Mouse (Mus musculus): ENCODE measurements at regions not wholly inside any gene's neighbourhood (a gene's known extent, or its start where the extent isn't known, plus 50 kb on each side); places are given as distances from the start of the nearest gene placed in this dataset.

DNA sequence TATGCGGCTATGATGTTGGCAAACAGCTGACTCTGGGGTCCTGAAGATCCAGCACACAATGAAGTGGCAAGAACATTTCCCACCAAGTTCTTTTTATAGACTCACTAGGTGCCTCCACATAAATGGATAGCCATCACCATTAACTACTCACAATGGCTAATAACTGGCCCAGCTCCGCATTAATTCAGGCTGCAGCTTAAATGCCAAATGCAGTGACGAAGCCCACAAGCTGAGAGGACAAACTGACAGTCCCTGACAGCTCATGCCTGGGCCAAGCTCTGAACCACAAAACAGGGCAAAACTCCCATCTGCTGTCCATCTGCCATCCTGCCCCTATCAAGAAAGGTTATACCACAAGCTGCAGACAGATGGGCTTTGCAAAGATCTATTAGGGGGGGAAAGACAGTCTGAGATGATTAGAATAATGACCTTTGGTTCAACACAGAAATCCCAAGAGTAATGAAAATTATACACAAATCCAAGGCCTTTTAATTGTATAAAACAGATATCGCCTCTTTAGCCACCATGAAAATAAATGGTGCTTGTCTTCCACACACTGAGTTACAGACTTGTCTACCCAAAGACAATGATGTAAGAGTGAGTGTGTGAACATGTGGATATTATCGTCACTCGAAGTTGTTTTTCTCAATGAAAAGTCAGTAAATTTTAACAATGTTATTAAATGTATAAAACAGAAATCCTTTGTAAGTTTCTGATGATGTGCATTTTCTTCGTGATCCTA lies 224.1 kb downstream of the Gm11361 start:
- no peak for DNase-seq (ENCODE audit: extremely low read depth, low read depth, low spot score)

DNA sequence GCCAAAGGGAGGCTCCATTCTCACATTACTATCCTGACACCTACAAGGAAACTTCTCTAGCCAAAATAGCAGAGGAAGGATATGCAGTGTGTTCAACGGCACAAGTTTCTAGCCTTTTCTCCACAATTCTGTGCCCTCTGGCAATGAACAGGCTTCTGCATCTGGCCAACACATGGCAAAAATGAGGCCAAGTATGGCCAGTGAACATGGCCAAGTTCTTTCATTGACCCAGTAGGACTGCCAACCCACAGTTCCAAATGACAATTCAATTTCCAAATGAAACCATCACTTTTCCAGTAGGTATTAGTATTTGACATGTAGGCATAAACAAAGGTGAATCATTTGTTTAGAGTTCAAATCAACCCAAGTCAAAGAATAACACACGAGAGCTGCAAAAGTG lies 208.8 kb downstream of the Gm11361 start:
- no peak for DNase-seq (ENCODE audit: extremely low read depth, low read depth, low spot score)

DNA sequence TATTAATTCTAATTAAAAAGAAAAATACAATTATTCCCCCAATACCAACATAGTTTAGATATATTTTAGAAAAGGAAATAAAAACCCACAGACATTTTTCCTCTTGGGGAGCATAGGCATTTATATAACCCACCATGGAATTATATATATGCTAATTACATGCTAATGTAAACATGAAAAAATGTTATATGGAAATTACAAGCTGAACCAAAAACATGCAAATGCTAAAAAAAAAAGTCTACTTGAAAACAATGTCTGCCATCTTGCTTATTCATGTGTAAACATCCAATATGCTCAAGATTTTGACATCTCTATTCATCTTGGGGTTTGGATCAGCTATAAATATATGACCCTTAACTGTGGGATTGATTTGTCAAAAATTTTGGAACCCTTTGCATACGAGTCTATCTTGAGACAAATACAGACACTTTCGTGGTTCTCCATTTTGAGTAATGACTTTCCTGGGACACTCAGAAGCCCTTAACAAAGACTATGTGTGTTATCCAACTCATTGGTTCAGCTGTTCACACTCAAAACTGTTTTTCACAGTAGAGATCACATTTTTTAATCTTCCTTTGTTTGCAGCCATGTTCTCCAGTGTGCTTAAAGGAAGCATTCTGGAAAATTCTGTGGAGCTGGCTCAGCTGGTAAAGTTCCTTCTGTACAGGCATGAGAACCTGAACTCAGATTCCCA lies 208.0 kb downstream of the Gm11361 start:
- DNase-seq (ENCODE audit: extremely low read depth, low read depth, low spot score): no peak

DNA sequence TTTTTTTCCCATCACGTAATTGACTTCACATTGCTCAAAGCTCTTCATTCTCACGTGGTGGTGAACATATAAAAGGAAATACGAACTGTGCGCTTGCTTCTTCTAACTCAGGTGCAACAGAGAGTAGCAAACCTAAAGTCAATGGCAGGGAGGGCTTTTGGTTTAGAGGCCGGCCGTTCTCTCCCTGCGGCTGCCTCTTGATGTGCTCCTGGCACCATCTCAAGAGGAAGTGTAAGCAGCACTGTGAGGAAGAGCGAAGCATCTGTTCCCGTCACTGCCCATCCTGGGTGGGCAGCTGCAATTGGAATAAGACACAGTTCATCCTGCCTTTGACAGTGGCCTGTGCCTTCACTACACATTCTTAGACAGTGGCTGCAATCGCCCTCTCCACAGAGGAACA lies 204.0 kb downstream of the Gm11361 start:
- no peak for DNase-seq (ENCODE audit: extremely low read depth, low read depth, low spot score)

DNA sequence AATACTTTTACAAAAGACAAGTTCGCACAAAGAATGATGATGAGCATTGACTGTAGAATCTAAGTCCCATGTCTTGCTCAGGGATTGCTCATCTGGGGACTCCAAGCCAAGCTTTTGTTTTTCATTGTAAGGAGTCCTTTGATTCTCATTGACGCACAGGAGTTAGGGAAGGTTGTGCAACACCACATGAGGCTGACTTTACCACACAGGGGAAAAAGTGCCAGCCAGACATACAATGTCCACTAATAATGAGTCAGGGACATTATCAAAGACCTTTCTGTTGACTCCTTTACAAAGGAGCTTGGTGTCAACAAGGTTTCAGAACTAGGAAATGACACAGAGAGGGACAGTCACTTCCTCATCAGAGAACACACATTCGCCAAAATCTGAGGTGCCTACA lies 200.1 kb downstream of the Gm11361 start:
- peak; percentile 11 for DNase-seq (ENCODE audit: extremely low read depth, low read depth, low spot score)

DNA sequence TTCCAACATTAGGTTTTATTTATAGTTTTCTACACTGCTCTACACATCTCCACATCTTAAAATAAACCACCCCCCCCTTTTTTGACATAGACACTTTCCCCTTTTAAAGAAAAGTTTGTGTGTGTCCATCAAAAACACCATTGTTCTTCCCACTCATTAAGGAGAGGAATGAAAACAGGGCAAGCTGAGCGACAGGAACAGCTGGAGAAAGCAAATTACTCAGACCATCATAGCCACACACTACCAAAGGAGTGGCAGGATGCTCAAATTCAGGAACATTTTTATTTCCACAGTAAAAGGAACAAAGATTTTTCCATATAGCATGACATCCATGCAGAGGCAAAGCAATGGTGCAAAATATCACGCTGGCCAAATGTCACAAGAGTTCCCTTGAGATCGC lies 198.6 kb downstream of the Gm11361 start:
- no peak for DNase-seq (ENCODE audit: extremely low read depth, low read depth, low spot score)

DNA sequence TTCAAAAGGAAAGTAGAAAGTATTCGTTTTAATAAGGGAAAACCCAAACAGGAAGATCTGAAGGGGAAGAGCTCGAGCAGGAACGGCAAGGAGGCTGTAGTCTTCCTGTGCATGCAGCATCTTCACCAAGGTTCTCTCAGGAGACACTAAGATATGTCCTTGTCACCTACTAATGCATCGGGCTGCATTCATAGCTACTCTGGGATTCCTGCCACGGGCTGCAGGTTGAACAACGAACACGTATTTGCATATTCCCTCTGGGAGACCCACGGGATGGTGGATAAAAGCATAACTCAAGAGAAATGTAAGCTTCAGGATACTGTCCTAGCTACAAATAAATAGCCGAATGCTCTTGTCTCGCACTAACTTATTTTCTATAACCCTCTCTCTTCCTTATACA lies 197.7 kb downstream of the Gm11361 start:
- DNase-seq (ENCODE audit: extremely low read depth, low read depth, low spot score): no peak

DNA sequence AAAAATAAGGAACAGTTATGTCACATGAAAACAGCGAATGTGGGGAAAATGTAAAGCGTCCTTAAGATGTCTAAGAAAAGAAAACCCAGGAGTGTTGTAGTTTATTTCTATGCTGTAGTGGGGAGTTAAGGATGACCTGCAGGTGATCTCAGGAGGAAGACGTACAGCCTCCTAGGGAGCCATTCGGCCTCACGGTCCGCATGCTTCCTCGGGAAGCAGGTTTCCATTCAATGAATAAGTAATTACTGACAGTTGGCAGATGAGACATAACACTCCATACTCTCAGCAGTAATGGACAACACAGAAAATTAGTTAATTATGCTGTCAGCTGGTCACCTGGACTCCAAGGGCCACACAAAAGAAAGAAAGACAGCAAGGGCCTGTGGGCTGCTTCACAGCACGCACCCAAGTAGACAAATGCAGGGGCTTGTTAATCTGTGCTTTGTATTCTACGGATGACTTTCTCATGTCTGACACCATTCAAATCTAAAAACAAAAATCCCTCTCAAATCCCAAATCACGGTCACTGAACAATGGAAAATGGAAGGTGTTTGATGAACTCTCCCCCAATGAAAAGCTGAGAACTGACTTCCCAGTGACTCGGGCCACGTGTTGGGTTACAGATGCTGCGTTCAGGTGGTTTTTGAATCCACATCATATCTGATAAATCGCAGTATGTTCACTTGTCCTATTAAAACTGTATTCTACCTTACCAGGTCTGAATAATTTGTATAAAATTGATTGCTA lies 193.5 kb downstream of the Gm11361 start:
- no peak for DNase-seq (ENCODE audit: extremely low read depth, low read depth, low spot score)

DNA sequence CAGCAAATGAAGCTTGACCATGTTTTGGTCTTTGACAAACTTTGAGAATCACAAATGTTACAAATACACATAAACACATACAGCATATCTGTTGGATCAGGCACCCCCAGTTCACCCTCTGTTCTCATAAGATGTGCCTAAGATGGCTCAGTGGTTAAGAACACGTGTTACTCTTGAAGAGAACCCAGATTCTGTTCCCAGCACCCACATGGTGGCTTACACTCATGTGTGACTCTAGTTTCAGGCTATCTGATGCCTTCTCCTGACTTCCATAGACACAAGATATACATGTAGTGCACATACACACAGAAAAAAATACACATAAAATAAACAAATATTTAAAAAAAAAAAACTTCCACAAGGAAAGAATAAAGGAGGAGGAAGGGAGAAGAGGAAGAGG lies 191.7 kb downstream of the Gm11361 start:
- DNase-seq (ENCODE audit: extremely low read depth, low read depth, low spot score): no peak

DNA sequence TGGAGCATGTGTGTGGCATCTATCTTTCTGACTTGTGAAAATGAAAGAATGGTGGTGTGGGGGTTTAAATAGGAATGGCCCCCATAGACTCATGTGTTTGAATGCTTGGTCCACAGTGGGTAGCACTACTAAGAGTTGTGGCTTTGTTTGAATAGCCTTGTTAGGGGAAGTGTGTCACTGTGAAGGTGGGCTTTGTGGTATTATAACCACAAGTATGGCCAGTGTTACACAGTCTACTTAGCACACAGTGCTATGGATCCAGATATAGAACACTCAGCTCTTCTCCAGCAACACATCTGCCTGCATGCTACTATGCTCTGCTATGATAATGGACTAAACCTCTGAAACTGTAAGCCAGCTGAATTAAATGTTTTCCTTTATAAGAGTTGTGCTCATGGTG lies 184.9 kb downstream of the Gm11361 start:
- DNase-seq (ENCODE audit: extremely low read depth, low read depth, low spot score): no peak

DNA sequence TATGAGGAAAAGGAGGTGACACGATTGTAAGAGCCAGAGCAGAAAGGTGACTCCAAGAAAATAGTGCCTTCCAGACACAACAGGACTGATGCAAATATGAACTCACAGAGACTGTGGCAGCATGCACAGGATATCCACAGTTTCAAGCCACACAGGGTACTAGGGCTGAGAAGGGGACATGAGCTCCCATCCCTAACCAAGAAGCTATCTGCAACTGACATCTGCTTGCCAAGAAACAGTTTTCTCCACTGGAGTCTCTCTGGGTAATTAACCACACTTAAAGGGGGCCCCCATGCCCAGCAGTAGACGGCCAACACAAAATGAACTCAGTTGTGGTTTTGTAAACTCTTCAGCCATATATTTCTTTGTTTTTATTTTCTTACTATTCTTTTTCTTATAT lies 176.1 kb downstream of the Gm11361 start:
- DNase-seq (ENCODE audit: extremely low read depth, low read depth, low spot score): no peak

DNA sequence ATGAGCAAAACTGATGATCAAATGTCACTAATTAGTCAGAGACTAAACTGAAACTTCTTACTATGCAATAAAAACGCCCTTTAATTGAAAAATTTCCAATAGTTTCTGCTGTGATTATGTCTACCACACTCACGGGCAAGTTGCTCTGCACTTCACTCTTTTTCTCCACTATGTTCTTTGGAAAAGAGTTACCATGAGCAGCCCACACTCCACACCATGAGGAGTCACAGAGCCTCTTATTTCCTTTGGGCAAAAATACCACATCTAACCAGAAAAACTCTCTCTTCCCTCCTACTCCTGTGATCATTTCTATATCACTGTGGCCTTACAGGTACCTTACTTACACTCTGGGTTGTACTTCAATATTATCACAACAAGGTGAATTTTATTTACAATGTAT lies 174.7 kb downstream of the Gm11361 start:
- no peak for DNase-seq (ENCODE audit: extremely low read depth, low read depth, low spot score)

DNA sequence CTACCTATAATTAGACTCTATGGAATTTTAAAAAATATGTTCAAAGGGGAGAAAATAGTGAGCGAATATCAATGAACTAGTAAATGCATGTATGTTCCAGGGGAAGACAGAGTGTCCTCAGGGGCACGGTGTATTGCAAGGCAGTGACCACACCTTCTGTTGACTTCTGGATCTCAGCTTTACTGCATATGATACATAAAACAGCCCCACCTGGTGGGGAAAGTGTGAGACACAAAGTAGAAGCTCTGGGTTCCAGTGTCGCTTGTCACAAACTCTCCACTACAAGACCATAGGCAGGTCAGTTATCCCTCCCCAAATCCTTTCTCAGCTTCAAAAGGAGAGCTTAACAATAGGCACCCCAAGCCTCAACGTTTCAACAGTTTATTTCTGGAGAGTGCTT lies 168.8 kb downstream of the Gm11361 start:
- DNase-seq (ENCODE audit: extremely low read depth, low read depth, low spot score): no peak

DNA sequence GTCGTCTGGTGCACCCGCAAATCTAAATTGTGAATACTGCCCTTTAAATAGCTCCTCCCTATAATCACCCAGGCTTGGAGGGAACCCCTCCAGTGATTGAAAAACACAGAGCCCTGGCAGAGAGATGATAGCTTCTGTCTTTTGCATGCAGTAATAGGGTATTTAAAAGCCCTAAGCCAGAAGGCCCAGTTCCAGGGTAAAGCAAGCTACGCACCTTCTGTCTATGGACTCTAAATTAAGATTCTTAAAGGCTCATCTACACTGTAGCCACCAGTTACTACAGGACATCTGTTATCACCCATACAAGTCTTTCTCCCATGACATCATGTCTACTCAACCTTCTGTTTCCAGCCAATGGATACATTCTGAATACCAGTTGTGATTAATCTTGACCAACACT lies 167.8 kb downstream of the Gm11361 start:
- DNase-seq (ENCODE audit: extremely low read depth, low read depth, low spot score): no peak

DNA sequence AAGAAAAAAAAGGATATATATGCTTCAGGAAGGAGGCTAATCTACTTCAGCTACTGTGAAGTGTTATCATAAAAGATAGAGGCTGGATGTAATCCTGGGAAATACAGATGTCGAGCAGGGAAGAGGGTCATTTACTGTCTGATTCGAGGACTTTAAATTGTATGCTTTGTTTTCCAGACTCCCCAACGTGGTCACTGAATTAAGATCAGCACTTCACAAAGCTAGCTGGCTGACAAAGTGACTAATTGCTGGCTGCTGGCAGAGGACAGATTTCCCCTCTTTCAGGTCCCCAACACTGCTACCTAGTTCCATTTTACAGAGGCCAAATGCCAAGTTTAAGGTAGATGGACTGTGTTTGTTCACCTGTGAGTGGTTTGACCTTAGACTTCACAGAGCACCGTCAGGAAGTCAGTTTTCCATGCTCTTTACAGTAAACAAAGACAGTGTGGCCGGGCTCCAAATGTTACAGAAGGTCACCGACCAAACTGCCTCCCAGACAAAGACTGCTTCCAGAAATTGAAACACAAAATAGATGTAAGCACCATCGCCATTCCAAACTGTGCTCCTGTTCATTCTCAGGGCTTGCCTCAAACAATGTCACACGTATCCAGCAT lies 167.2 kb downstream of the Gm11361 start:
- DNase-seq (ENCODE audit: extremely low read depth, low read depth, low spot score): no peak

DNA sequence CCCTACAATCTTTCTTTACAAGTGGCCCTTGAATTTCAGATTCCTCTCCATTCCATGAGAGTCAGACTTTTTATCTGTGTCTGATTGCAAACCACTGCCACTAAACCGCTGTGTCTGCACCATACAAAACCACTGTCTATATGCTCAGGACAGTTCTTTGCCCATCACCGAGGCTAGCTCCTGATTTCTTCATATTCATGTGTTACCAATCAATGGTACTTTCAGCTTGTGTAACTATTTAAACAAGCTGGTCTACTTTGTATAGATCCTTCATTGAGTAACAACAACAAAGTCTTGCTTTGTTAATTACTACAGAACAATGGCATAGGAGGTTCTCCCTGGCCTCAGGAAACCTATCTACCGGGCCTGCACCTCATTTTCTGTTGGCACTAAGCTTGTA lies 164.0 kb downstream of the Gm11361 start:
- no peak for DNase-seq (ENCODE audit: extremely low read depth, low read depth, low spot score)

DNA sequence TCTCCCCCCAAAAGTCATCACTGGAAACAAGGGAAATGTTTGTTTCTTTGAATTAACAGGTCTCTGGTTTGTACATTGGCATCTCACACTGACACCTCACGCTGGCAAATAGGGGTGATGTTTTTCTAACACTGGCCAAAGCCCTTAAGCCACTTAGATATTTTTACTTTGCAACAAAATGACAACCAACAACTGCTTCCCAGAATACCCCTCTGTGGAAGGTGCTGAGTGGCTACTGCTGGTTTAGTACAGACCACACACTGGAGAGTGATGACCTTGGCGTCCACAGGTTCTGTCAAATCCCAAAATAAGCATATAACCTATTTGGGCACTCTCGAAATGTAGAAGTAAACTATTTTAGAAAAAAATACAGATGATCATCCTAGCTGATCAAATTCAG lies 163.3 kb downstream of the Gm11361 start:
- DNase-seq (ENCODE audit: extremely low read depth, low read depth, low spot score): no peak

DNA sequence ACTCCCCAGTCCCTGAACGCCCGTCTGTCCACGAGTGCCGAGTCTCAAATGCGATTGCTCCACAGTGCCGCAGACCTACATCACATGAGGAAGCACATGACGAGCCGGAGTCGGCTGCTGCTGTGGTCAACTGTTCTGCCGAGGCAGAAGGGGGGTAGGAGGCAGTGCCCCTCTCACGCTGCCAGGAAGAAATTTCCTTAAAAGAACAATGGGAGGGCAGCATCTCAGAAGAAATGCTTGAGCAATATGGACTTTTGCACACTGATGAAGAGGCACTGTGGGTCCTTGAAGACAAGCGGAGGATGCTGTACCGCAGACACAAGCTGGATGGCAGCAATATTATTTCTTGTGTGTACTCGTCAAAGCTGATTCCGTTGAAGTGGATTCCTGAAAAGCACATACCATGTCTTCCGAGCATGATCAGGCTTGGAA lies 162.6 kb downstream of the Gm11361 start:
- no peak for DNase-seq (ENCODE audit: extremely low read depth, low read depth, low spot score)

DNA sequence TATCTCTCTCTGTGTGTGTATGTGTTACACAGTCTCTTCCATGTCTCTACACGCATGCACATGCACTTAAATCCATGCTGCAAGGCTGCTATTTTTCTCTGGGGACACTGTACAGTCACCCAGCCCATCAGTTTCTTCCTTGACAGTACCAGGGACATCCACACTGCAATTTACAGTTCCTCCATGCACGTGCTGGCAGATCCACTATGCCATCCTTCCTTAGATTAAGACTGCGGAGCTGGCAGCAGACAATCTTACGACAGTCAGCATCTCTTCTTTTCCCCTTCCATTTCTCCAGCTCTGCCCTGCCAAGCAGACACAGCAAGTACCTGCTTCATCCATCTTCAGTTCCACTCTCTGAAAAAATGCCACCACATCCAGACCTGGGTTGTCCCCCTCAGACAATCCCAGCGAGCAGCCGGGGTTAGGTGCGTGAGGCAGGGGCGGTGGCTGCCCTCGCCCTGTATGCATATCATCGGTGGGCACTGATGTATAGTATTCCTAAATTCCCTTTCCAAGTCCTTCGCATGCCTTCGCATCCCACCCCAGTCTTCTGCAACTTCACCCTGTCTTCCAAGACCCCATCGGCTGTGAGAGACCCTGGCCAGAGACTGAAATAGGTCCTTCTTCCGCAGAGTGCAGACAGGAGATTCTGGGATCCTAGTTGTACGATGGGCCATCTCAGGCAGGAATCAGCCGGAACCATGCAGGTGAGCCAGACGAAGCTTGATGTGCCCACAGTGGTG lies 161.8 kb downstream of the Gm11361 start:
- DNase-seq (ENCODE audit: extremely low read depth, low read depth, low spot score): no peak

DNA sequence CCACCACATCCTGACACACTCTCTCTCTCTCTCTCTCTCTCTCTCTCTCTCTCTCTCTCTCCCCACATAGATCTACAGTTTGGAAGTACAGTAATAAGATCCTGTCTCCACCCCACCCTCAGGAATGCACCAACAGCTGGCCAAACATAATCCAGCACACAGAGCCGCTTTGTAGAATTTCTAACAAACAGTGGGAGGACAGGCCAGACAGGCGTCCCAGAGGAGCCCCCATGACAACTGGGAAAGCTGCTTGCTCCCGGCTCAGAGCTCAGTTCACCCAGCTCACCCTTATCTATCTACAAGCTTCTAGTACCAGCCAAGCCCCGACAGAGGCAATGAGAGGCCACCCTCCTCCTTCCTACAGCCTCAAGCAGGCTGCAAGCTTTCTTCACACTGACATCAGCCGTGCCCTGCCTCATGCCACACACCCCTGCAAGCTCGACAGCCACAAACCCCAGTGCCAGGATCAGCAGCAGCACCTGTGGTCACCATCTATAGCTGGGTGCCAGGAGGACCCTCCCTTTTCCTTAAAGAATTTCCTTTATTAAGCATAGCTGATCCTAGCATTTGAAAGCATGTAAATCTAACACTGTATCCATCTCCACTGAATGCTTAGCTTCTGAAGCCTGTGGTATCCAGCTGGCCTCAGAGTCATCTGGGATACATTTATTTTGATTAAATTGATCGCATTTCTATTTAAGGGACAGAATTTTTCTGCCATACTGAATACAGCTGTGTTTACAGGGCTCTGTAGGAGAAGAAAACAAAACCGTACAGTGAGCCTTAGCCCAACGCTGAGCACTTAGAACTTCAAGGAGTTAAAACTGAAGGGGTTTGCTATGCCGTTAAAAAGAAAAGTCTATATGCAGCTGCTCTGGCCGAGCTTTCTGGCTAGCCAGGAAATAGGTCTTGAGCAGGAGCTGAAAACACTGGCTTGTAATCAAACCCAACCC lies 160.9 kb downstream of the Gm11361 start:
- no peak for DNase-seq (ENCODE audit: extremely low read depth, low read depth, low spot score)

Measured in fat pad, adult 2 months (tissue).